Mouse (Mus musculus) C3H10T1/2 (cell line): Measurements from ENCODE around the gene Fsd2. TPM values are rescaled to one million over a fixed set of nuclear protein-coding genes. Genes with fewer than 3 reads are reported as not detected.

ENCODE experiments used
- polyA plus RNA-seq, 2 experiments: library from polyadenylated mRNA; unstranded; fragments of >200 nt; fragmentation: generic; extraction: Trizol; gene quantifications; one replicate each; pipeline ENCODE4 v1.2.1; 2012; ENCODE audit warnings: missing spikeins in 2 of 2

Gene Fsd2
- polyA plus RNA-seq: under 1 TPM in 1 of 2 experiments, not detected in 1; 0.02 TPM

DNA sequence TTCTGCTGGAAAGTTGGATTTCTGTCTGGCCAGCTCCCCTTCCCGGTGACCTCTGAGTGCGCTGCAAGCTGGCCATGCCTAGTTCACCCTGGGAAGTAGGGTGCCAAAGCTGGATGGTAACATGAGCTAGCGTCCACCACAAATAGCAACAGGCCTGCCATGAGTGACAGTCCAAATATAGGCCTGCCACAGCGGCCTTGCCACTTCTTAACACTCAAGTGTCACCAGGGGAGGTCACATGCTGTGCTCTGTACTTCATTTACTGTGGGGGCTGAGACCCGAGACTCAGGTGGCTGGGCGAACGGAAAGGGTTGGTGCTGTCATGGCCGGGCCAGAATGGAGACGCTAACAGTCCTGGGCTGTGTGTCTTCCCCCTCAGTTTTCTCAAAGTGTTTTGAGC, at the start of gene Fsd2:
TSS of gene Fsd2 (minus strand) at position 53 of the 400 bp plus-strand sequence.

DNA sequence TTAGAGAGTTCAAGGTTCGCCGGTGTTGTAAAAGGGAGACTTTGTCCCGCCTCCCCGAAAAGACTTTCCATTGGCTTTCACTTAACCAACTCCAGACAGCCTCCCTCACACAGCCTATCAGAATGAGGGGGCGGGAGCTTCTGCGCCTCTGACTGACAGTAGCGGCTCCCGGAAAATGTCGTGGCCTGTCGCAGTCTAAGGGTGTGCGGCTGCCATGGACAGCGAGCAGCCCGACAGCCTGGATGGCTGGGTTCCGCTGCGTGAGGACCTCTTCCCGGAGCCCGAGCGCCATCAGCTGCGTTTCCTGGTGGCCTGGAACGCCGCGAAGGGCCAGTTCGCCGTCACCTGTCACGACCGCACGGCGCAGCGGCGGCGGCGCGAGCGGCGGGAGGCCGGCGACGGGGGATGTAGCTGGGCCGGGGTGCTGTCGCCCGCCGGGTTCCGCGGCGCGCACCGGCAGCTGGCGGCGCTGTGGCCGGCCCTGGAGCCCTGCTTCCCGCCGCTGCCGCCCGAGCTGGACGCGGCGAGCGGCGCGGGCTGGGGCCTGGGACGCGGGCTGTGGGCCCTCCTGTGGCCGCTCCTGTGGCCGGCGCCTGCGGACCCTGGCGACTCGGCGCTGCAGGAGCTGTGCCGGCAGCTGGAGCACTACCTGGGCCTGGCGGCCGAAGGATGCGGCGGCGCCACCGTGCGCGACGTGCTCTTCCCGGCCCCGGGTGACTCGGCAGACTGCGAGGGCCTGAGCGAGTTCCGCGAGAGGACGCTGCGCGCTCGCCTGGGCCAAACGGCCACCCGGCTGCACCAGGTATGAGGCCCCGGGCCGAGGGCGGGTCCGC, 4.6 kb upstream of the Fsd2 start, which contains the start of gene Whamm:
TSS of gene Whamm (plus strand) at position 159 of the 833 bp plus-strand sequence.

GRCm38 (mm10) chr7:81498181-81498580, 68.6 kb downstream of the Fsd2 start, which contains the start of gene BC048679:
Gene BC048679 (minus strand): TSS chr7:81498281.

GRCm38 (mm10) chr7:81493331-81494021, 73.3 kb downstream of the Fsd2 start, which contains the start of gene Ap3b2:
Gene Ap3b2 (minus strand): TSS chr7:81493925.

Other genes starting within 250 kb of the Fsd2 start
- 1,000 to 10,000 TPM; 2,242 to 4,097 TPM for gene Rps17, start 221.7 kb downstream of the Fsd2 start, polyA plus RNA-seq
- 1 to 10 TPM in 1 of 2 experiments, under 1 TPM in 1; 0.16 to 1.0 TPM for gene Cpeb1, start 111.5 kb downstream of the Fsd2 start, polyA plus RNA-seq
- gene Ap3b2, start 73.0 kb downstream of the Fsd2 start, polyA plus RNA-seq: under 1 TPM; 0.04 to 0.12 TPM
- not detected for gene BC048679, start 68.7 kb downstream of the Fsd2 start, polyA plus RNA-seq
- 1 to 10 TPM; 2.1 to 6.8 TPM for gene Whamm, start 4.3 kb upstream of the Fsd2 start, polyA plus RNA-seq
- gene Homer2, start 140.6 kb upstream of the Fsd2 start, polyA plus RNA-seq: not detected
- 10 to 100 TPM in 1 of 2 experiments, 1 to 10 TPM in 1; 3.1 to 13.6 TPM for gene Ramac, start 196.0 kb upstream of the Fsd2 start, polyA plus RNA-seq
- 10 to 100 TPM; 10.6 to 33.7 TPM for gene 3110040N11Rik, start 222.5 kb upstream of the Fsd2 start, polyA plus RNA-seq